Mouse (Mus musculus) hindbrain, embryonic 11.5 days (tissue): ENCODE measurements around the gene Pip5k1c. TPM values are rescaled to one million over a fixed set of nuclear protein-coding genes. Genes with fewer than 3 reads are reported as not detected.

Experiments used
- ATAC-seq: fragments of 200-750 bp; cut with Nextera tagmentation; 2 replicates; pipeline ENCODE4 v1.8.0; 2017; ENCODE audit warnings: mild to moderate bottlenecking, moderate TSS enrichment, moderate library complexity; ENCODE audit not compliant: low FRiP score
- DNase-seq: peaks from one replicate; pipeline ENCODE4 v3.0.0-alpha.2; 2015; ENCODE audit warnings: low spot score
- H3K27ac ChIP-seq: fragments of 300-500 bp; sonication (generic); 2 replicates; pipeline ENCODE4 v1.5.1; 2014; ENCODE audit warnings: mild to moderate bottlenecking, low read depth, low read length
- H3K27me3 ChIP-seq: fragments of 300-500 bp; sonication (generic); 2 replicates; pipeline ENCODE4 v1.6.1; 2014; ENCODE audit warnings: mild to moderate bottlenecking, low read length, moderate library complexity, mixed read lengths; ENCODE audit not compliant: control insufficient read depth, insufficient read depth
- H3K36me3 ChIP-seq: fragments of 300-500 bp; sonication (generic); 2 replicates; pipeline ENCODE4 v1.6.1; 2014; ENCODE audit warnings: mild to moderate bottlenecking, low read length, moderate library complexity, mixed read lengths; ENCODE audit not compliant: control insufficient read depth, insufficient read depth
- H3K4me1 ChIP-seq: fragments of 300-500 bp; sonication (generic); replicated peaks from 2 replicates; pipeline ENCODE4 v1.6.1; 2014; ENCODE audit warnings: low read length, mixed read lengths; ENCODE audit not compliant: control insufficient read depth, insufficient read depth
- H3K4me2 ChIP-seq: fragments of 300-500 bp; sonication (generic); replicated peaks from 2 replicates; pipeline ENCODE4 v1.6.1; 2014; ENCODE audit warnings: mild to moderate bottlenecking, low read depth, low read length
- H3K4me3 ChIP-seq: fragments of 300-500 bp; sonication (generic); 2 replicates; pipeline ENCODE4 v1.5.1; 2014; ENCODE audit warnings: low read depth, low read length
- H3K9ac ChIP-seq: fragments of 300-500 bp; sonication (generic); 2 replicates; pipeline ENCODE4 v1.6.1; 2014; ENCODE audit warnings: low read depth, low read length
- H3K9me3 ChIP-seq: fragments of 300-500 bp; sonication (generic); 2 replicates; pipeline ENCODE4 v1.6.1; 2016; ENCODE audit warnings: low read length; ENCODE audit not compliant: control insufficient read depth
- whole genome bisulfite sequencing: fragments of 180-500 bp; shearing (Covaris S2); extraction: QIAGEN DNeasy Blood & Tissue Kit; methylation state at CpG from one replicate; pipeline ENCODE4 v1.1.7; 2014; 5-methylcytosine and 5-hydroxymethylcytosine counted together
- polyA plus RNA-seq: library from polyadenylated mRNA; unstranded; fragments of >200 nt; fragmentation: Nextera tagmentation; extraction: Ambion mirVana; gene quantifications from 2 replicates; pipeline ENCODE4 v1.2.1, GENCODE M21; 2014

Gene Pip5k1c
- polyA plus RNA-seq, 1 experiment from 2014 or later: 47.0 TPM

DNA sequence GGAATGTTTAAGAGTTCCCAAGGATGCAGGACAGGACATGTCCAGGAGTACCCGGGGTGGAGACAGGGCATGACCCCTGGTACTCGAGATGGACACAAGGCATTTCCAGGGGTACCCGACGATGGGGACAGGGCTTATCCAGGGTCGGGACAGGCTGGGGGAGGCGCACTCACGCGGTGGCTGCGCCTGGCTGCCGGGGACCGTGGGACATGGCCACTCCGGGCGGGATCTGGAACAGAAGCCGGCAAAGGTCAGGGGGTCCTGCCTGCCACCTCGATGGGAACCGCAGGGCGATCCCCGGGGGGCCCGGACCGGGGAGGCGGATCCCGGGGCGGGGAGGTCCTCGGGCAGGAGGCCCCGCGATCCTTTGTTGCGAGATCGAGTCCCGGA lies 57.2 kb downstream of the Pip5k1c start:
- Histone ChIP-seq H3K9ac (peak overlapping the region; percentile 88), H3K4me1 (peaks cover 13% of the 10 kb centered on the region; the same call in 1 of the 2 replicates), H3K9me3 (no peaks in the 10 kb centered on the region), H3K27ac (peak overlapping the region; percentile 68; the same call in 1 of the 2 replicates), H3K36me3 (no peaks in the 10 kb centered on the region; the same call in 1 of the 2 replicates), H3K27me3 (peaks cover 10% of the 10 kb centered on the region; the same call in 1 of the 2 replicates), H3K4me3 (peak overlapping the region; percentile 90), H3K4me2 (peak overlapping the region; percentile 89)
- DNase-seq (no peak), ATAC-seq (peak; percentile 48)
- 0% methylated on average over 22 of the region's 29 CpGs for WGBS

DNA sequence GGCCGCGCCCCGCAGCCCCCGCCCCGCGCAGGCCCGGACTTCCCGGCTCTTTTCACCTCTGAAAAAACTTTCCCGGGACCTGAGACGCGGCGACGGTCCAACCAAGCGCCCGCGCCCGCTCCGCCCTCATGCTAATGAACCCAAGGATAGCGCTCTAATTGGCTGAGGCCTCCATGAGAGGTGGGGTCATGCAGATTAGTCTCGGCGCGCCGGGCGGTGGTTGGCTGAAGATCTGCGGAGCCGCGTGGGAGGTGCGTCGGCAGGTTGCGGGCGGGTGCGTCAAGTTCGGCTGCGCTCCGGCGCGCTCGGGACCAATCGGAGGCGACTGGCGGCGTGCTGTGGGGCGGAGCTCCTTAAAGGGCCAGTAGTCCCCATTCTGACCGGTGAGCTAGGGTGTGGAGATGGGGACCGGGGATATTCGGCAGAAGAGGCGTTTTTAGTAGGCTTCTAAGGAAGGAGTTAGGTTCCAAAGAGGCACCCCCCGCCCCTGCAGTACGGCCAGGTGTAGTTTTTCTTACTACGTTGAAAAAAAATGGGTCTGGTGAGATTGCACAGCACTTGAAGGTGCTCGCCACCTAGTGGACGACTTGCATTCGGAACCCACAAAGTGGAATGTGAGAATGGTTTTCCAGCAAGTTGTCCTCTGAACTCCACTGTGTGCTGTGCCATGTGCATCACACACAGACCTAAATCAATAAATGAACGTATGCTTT lies 57.7 kb downstream of the Pip5k1c start, which contains the start of gene Hmg20b:
Gene Hmg20b (minus strand): TSS at position 130 of the 713 bp plus-strand sequence.
- H3K27ac ChIP-seq: peak within 1 kb of the TSS; percentile 68; the same call in 1 of the 2 replicates
- peaks cover 7% of the 10 kb centered on the region; the same call in 1 of the 2 replicates for H3K27me3 ChIP-seq
- H3K4me3 ChIP-seq: peak within 1 kb of the TSS; percentile 90
- peak; percentile 95 for ATAC-seq
- peak; percentile 97 for DNase-seq
- H3K9me3 ChIP-seq: no peaks in the 10 kb centered on the region
- peak within 1 kb of the TSS; percentile 89 for H3K4me2 ChIP-seq
- H3K36me3 ChIP-seq: no peaks in the 10 kb centered on the region
- WGBS: under 1% methylated on average over 54 of the region's 54 CpGs
- peak within 1 kb of the TSS; percentile 88 for H3K9ac ChIP-seq
- H3K4me1 ChIP-seq: peaks cover 13% of the 10 kb centered on the region; the same call in 1 of the 2 replicates

DNA sequence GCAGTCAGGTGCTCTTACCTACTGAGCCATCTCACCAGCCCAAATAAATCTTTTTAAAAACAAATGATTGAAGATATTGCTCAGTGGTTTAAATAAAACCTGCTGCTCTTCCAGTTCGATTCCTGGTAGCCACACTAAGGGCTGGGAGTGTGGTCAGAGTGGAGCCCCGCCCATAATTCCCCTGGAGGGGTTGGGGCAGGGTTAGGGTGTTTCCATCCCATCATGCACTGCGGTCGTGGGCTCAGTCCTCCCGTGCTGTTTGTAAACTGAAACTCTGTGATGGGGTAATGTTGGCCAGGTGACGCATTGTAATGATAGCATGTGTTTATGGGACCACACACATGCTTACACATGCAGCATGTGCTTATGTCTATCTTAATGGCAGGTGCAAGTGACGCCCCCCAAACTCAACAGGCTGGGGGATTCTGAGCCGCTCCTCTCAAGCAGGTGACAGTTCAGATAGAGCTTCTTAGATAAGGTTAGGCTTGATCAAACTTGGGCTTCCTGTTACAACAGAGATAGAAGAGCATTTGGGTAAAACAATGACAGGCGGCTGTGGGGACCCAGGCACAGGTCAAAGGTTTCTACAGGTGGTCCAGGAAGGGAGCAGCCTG lies 59.0 kb downstream of the Pip5k1c start:
- no peak overlapping the region for H3K4me3 ChIP-seq
- no peak for DNase-seq
- H3K9ac ChIP-seq: no peak overlapping the region
- WGBS: 27% methylated on average over 9 of the region's 9 CpGs
- no peaks in the 10 kb centered on the region for H3K9me3 ChIP-seq
- H3K36me3 ChIP-seq: no peaks in the 10 kb centered on the region
- ATAC-seq: no peak
- no peak overlapping the region for H3K27ac ChIP-seq
- peaks cover 11% of the 10 kb centered on the region; the same call in 1 of the 2 replicates for H3K4me1 ChIP-seq
- no peak overlapping the region for H3K4me2 ChIP-seq
- H3K27me3 ChIP-seq: peaks cover 7% of the 10 kb centered on the region; the same call in 1 of the 2 replicates

DNA sequence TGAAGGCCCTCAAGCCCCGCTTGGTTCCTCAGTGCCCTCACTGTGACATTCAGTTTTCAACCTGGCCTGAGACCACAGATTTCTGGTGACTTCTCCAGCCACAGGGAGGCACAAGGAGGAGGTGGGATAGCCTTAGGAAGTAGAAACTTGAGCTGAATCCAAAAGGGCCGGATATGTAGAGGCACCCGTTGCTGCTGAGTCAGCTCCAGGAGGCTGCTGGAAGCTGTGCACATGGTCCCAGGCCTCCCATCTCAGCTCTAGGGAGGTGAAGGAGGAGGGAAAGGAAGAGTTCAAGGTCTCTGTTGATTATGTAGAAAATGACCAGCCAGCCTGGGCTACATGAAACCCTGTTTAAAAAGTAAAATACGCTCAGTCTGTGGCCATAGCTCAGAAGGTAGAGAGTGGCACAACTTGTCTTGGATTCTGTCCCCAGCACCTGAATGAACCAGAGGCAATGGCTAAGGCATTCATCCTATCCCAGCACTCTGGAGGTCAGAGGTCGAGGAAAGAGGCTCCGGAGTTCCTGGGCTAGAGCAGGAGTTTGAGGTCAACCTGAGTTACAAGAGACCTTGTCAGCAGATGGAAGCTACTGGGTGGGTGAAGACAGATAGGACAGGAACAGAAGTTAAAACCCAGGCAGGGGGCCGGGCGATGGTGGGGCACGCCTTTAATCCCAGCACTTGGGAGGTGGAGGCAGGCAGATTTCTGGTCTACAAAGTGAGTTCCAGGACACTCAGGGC lies 62.1 kb downstream of the Pip5k1c start:
- no peaks in the 10 kb centered on the region for H3K9me3 ChIP-seq
- no peak for DNase-seq
- no peak overlapping the region for H3K4me3 ChIP-seq
- H3K27ac ChIP-seq: no peak overlapping the region
- no peak overlapping the region for H3K4me2 ChIP-seq
- no peak for ATAC-seq
- no peaks in the 10 kb centered on the region; the same call in 1 of the 2 replicates for H3K27me3 ChIP-seq
- H3K36me3 ChIP-seq: no peaks in the 10 kb centered on the region
- peaks cover 9% of the 10 kb centered on the region; the same call in 1 of the 2 replicates for H3K4me1 ChIP-seq
- no peak overlapping the region for H3K9ac ChIP-seq
- WGBS: 68% methylated on average over 9 of the region's 9 CpGs

DNA sequence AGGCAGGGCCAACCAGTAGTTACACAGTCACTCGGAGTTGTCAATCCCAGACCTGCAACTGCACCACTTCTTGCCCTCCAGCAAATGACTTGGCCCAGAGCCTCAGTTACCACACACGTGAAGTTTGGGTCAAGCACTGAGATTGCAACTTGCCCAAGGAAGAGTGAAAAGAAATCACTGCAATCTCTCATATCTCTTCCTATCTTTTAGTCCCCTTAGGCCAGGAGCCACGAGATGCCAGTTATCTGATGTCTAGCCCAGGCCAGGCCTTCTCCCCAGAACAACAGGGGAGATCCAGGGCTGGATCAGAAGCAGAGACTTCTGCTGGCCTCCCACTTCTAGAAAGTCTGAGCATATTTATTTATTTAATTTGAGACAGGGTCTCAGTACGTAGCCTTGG lies 62.8 kb downstream of the Pip5k1c start:
- 0 out of 2 replicates have a peak overlapping the region, but pooled peaks have one; percentile 11 for H3K9ac ChIP-seq
- ATAC-seq (no peak), DNase-seq (no peak)
- no peaks in the 10 kb centered on the region for H3K9me3 ChIP-seq
- H3K27me3 ChIP-seq: no peaks in the 10 kb centered on the region; the same call in 1 of the 2 replicates
- 81% methylated on average over 4 of the region's 4 CpGs for WGBS
- no peak overlapping the region for H3K4me3 ChIP-seq
- H3K4me2 ChIP-seq: no peak overlapping the region
- H3K27ac ChIP-seq: no peak overlapping the region
- no peaks in the 10 kb centered on the region for H3K36me3 ChIP-seq
- peaks cover 9% of the 10 kb centered on the region; the same call in 1 of the 2 replicates for H3K4me1 ChIP-seq

DNA sequence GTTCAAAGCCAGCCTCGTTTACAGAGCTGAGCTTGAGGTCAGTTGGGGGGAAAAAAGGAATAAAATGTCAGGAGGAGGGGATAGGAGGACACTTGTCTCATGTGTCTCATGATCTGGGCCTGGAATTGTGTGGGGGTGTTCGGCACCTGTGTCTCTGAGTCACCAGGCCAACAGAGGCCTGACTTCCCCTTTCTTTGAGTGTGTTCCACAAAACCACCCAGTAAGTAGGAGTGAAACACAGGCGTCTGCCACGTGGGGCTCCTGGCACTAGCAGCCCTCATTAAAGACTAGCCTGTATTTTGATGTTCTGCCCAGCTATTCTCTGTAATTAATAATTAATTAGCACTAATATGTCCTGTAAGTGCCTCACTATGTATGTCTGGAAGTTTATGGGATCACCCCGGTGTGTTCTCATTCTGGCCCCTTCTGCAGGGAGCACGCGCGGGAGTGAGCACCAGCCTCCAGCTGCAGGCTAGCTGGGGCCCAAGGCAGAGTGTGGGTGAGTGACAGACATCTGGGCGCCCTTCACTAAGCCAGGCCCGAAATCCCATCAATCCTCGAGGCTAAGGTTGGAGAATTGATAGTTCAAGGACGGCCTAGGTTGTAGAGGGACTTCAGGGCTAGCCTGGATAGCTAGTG lies 63.7 kb downstream of the Pip5k1c start:
- Histone ChIP-seq H3K9me3 (no peaks in the 10 kb centered on the region), H3K9ac (no peak overlapping the region), H3K27me3 (no peaks in the 10 kb centered on the region; the same call in 1 of the 2 replicates), H3K4me2 (no peak overlapping the region), H3K4me3 (no peak overlapping the region; the same call in 1 of the 2 replicates), H3K4me1 (peaks cover 9% of the 10 kb centered on the region; the same call in 1 of the 2 replicates), H3K27ac (no peak overlapping the region), H3K36me3 (no peaks in the 10 kb centered on the region)
- 61% methylated on average over 12 of the region's 12 CpGs for WGBS
- peak; percentile 2; the same call in 1 of the 2 replicates for ATAC-seq
- DNase-seq: no peak

- no peaks in the 10 kb centered on the region; the same call in 1 of the 2 replicates for H3K27me3 ChIP-seq
- H3K9ac ChIP-seq: peak within 1 kb of the TSS; percentile 74
- peak within 1 kb of the TSS; percentile 99 for H3K4me2 ChIP-seq
- DNase-seq (peak; percentile 90), ATAC-seq (peak; percentile 90)
- H3K36me3 ChIP-seq: no peaks in the 10 kb centered on the region
- H3K27ac ChIP-seq: no peak within 1 kb of the TSS
- peak within 1 kb of the TSS; percentile 70 for H3K4me3 ChIP-seq
- 2% methylated on average over 56 of the region's 79 CpGs for WGBS
- peaks cover 9% of the 10 kb centered on the region; the same call in 1 of the 2 replicates for H3K4me1 ChIP-seq
- no peaks in the 10 kb centered on the region for H3K9me3 ChIP-seq
Observed at GRCm38 (mm10) chr10:81356991-81357844, 64.5 kb downstream of the Pip5k1c start, which contains the start of gene Mfsd12. Gene Mfsd12 (plus strand): TSS chr10:81357491.
